Mouse (Mus musculus) liver, adult 2 months (tissue): ENCODE measurements at regions not wholly inside any gene's neighbourhood (a gene's known extent, or its start where the extent isn't known, plus 50 kb on each side); places are given as distances from the start of the nearest gene placed in this dataset.

ENCODE experiments used
- CTCF ChIP-seq: fragments of 200-500 bp; IDR thresholded peaks from 2 replicates; pipeline ENCODE4 v1.5.1; 2011; ENCODE audit warnings: low read depth, low read length, control low read depth
- POLR2A ChIP-seq: fragments of 200-500 bp; IDR thresholded peaks from 2 replicates; pipeline ENCODE4 v1.6.1; 2011; ENCODE audit warnings: low read length, control low read depth; ENCODE audit not compliant: insufficient read depth; ENCODE audit errors: extremely low read depth

- TF ChIP-seq CTCF, result no peak
- TF ChIP-seq POLR2A, result no peak
Observed at GRCm38 (mm10) chr1:121177908-121178311, 154.5 kb downstream of the Insig2 start.
